Mouse (Mus musculus) ES-E14 (cell line): ENCODE measurements at regions not wholly inside any gene's neighbourhood (a gene's known extent, or its start where the extent isn't known, plus 50 kb on each side); places are given as distances from the start of the nearest gene placed in this dataset.

Experiments
- CHD2 ChIP-seq: IDR thresholded peaks from 2 replicates; pipeline ENCODE4 v1.6.1; 2014; ENCODE audit warnings: mild to moderate bottlenecking, low read depth, low read length, inconsistent platforms
- MAFK ChIP-seq: IDR thresholded peaks from 2 replicates; pipeline ENCODE4 v1.6.1; 2014; ENCODE audit warnings: mild to moderate bottlenecking, low read depth, low read length, inconsistent platforms; ENCODE audit not compliant: insufficient read depth
- ZNF384 ChIP-seq: IDR thresholded peaks from 2 replicates; pipeline ENCODE4 v1.6.1; 2012; ENCODE audit warnings: low read depth, low read length, inconsistent platforms

GRCm38 (mm10) chr15:72219985-72220384 is 1614.4 kb upstream of the Gm6569 start:
- no peak for TF ChIP-seq ZNF384
- no peak for TF ChIP-seq MAFK
- TF ChIP-seq CHD2: no peak
